In the genomic region with DNA sequence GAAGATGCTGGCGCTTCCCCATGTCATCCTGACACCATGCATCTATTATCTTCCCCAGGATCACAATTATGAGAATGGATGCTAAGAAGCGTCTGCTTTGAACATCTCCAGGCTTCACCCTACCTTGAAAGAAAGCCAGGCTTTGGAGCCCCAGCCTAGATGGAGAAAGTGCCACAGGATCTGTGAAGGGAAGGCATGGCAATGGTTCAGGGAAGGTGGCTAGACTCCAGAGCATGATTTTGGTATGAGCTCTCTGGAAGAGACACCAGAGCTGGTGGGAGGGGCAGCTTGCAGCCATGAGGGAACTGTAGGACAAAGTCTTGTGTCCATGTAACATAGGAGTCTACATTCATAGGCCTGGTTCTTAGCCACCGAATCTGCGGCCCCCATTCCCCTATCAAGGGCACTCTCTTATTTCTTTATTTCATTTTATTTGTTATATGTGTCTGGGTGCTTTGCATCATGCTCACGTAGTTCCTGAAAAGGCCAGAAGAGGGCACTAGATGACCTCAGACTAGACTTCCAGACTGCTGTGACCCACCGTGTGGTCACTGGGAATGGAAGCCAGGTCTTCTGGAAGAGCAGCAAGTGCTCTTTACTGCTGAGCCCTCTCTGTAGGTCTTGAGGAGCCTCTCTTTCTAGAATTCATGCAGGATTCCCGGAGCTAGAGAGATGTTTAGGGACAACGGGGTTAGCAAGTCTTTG, we compare ENCODE assay signal across 10 mouse cellular contexts. TPM values are rescaled to one million over a fixed set of nuclear protein-coding genes. Genes with fewer than 3 reads are reported as not detected.
DNase-seq lines count a peak whose midpoint lies in the region; ATAC-seq and TF ChIP-seq lines count a peak whose summit lies in the region.
"Had no signal": no experiment of that assay in that cellular context is flagged by ENCODE, and none has a peak within 500 bp of the region (broad histone marks: within the 10 kb centered on the region; RNA-seq: fewer than 3 reads in every experiment).

No protein-coding gene starts in this region.

- H3K27ac ChIP-seq in gastrocnemius, adult 2 months: no peak overlapping the region
- no peak overlapping the region for H3K27ac ChIP-seq in liver, embryonic 14.5 days

- TF ChIP-seq EP300 in liver, embryonic 14.5 days (IDR thresholded peaks at IDR 0.05; ENCODE audit: low read depth): no peak

- TF ChIP-seq POLR2A in brain, embryonic 14.5 days (IDR thresholded peaks at IDR 0.05; ENCODE audit: borderline replicate concordance, extremely low read depth, insufficient read depth, insufficient read length, poor library complexity, severe bottlenecking): no peak

- ATAC-seq in liver, embryonic 14.5 days (ENCODE audit: insufficient read depth): no peak

- H3K4me2 ChIP-seq in liver, embryonic 14.5 days (ENCODE audit: low read depth): no peak overlapping the region

- no peaks in the 10 kb centered on the region for H3K9me3 ChIP-seq in liver, embryonic 14.5 days (ENCODE audit: control insufficient read depth, low read length)

- no peak overlapping the region for H3K4me3 ChIP-seq in gastrocnemius, adult 2 months
- no peak overlapping the region for H3K4me3 ChIP-seq in liver, embryonic 14.5 days (ENCODE audit: insufficient read depth in 1 of 2, low read depth in 2 of 2, low read length in 2 of 2)

- H3K9ac ChIP-seq in liver, embryonic 14.5 days (replicated peaks): no peak overlapping the region

- H3K27me3 ChIP-seq in liver, embryonic 14.5 days (ENCODE audit: control insufficient read depth, insufficient read depth, low read length): no peaks in the 10 kb centered on the region

- peak; percentile 53 to 70 for DNase-seq in frontal cortex, postnatal 25 days (ENCODE audit: low spot score in 2 of 2)
- no peak for DNase-seq in frontal cortex, postnatal 14 days (ENCODE audit: low spot score in 2 of 2)
- peak; percentile 74 to 77 for DNase-seq in right cerebral cortex, adult 2 months (ENCODE audit: low spot score in 2 of 2)
- no peak for DNase-seq in right cerebral cortex, postnatal 36 days (ENCODE audit: low spot score in 2 of 2)
- peak; percentile 47 for DNase-seq in brain, embryonic 14.5 days (ENCODE audit: low read depth)
- DNase-seq in gastrocnemius, adult 2 months: peak; percentile 54
- DNase-seq in liver, embryonic 14.5 days (ENCODE audit: low read depth in 3 of 3, low spot score in 3 of 3): peak in 1 of 3 experiments; percentile 28
- DNase-seq in spleen, postnatal 4 days (ENCODE audit: low spot score in 2 of 2): peak; percentile 31 to 74

- 25% methylated on average over 8 of the region's 8 CpGs for WGBS in liver, embryonic 14.5 days (ENCODE audit: insufficient replicate concordance)

- intact Hi-C loops in gastrocnemius, adult 2 months (cut with DNase I): loop anchor here (1.0 kb wide), 1 partner anchor 72 kb away; no protein-coding TSS in a partner anchor

- no peaks in the 10 kb centered on the region for H3K36me3 ChIP-seq in liver, embryonic 14.5 days (replicated peaks; ENCODE audit: control insufficient read depth, insufficient read depth, low read depth)

- peak; percentile 53; the same call in 1 of the 2 replicates for TF ChIP-seq CTCF in brain, embryonic 14.5 days (IDR thresholded peaks at IDR 0.05; ENCODE audit: borderline replicate concordance, extremely low read depth, insufficient read depth, insufficient read length)
- TF ChIP-seq CTCF in gastrocnemius, adult 2 months (IDR thresholded peaks at IDR 0.05): peak; percentile 81
- peak; percentile 75 for TF ChIP-seq CTCF in liver, embryonic 14.5 days (IDR thresholded peaks at IDR 0.05; ENCODE audit: low read depth)

- H3K4me1 ChIP-seq in liver, embryonic 14.5 days (replicated peaks; ENCODE audit: control insufficient read depth in 2 of 2, insufficient read depth in 2 of 2, low read length in 1 of 2): peaks cover 0 to 2% of the 10 kb centered on the region in 2 experiments; a peak in 2 of 4 replicates

RNA-seq across cellular contexts. Expression of gene 4933407L21Rik, which starts 7.0 kb away (rescaled TPM):
- polyA plus RNA-seq in brain, embryonic 14.5 days (2012; rRNA removed): 6.9 and 7.5 TPM in 2 replicates
- total RNA-seq in gastrocnemius, adult 2 months (2021): under 1 TPM in 1 of 2 experiments, not detected in 1; 0.36 TPM
- 0.05 and 0.08 TPM in 2 replicates for polyA plus RNA-seq in liver, embryonic 14.5 days (2012; rRNA removed)
- polyA plus RNA-seq in liver, embryonic 14.5 days (2014; fragmentation: Nextera tagmentation; extraction: Ambion mirVana): not detected in 2 replicates

RNA-seq across cellular contexts. Expression of gene Gpr55, which starts 25.5 kb away (rescaled TPM):
- polyA plus RNA-seq in brain, embryonic 14.5 days (2012; rRNA removed): 0.01 TPM in 1 of 2 replicates, not detected in the other
- not detected for total RNA-seq in gastrocnemius, adult 2 months (2021)
- 0.02 and 0.04 TPM in 2 replicates for polyA plus RNA-seq in liver, embryonic 14.5 days (2012; rRNA removed)
- not detected in 2 replicates for polyA plus RNA-seq in liver, embryonic 14.5 days (2014; fragmentation: Nextera tagmentation; extraction: Ambion mirVana)
- total RNA-seq: left cerebral cortex, postnatal 36 days had no signal
- polyA plus RNA-seq: stomach, embryonic 14.5 days had no signal

RNA-seq across cellular contexts. Expression of gene Itm2c, which starts 41.2 kb away (rescaled TPM):
- 160 and 168 TPM in 2 replicates for polyA plus RNA-seq in brain, embryonic 14.5 days (2012; rRNA removed)
- 10 to 100 TPM; 22.3 to 23.1 TPM for total RNA-seq in gastrocnemius, adult 2 months (2021)
- 21.5 and 22.0 TPM in 2 replicates for polyA plus RNA-seq in liver, embryonic 14.5 days (2012; rRNA removed)
- 26.3 and 27.2 TPM in 2 replicates for polyA plus RNA-seq in liver, embryonic 14.5 days (2014; fragmentation: Nextera tagmentation; extraction: Ambion mirVana)

Comparison
In these comparisons a context has a peak if more than half of its experiments do, and no peak if none do; other contexts are left out.
1. DNase-seq: peak in frontal cortex, postnatal 25 days (2 of 2), right cerebral cortex, adult 2 months (2 of 2), brain, embryonic 14.5 days (single experiment), gastrocnemius, adult 2 months (single experiment) and spleen, postnatal 4 days (2 of 2); none in frontal cortex, postnatal 14 days (0 of 2) and right cerebral cortex, postnatal 36 days (0 of 2).
2. Peak in every context shown above with its lines, with median percentiles within 50 percentile points of each other: CTCF ChIP-seq.